Comparison of ENCODE assay signal across 8 mouse cellular contexts in the genomic region with DNA sequence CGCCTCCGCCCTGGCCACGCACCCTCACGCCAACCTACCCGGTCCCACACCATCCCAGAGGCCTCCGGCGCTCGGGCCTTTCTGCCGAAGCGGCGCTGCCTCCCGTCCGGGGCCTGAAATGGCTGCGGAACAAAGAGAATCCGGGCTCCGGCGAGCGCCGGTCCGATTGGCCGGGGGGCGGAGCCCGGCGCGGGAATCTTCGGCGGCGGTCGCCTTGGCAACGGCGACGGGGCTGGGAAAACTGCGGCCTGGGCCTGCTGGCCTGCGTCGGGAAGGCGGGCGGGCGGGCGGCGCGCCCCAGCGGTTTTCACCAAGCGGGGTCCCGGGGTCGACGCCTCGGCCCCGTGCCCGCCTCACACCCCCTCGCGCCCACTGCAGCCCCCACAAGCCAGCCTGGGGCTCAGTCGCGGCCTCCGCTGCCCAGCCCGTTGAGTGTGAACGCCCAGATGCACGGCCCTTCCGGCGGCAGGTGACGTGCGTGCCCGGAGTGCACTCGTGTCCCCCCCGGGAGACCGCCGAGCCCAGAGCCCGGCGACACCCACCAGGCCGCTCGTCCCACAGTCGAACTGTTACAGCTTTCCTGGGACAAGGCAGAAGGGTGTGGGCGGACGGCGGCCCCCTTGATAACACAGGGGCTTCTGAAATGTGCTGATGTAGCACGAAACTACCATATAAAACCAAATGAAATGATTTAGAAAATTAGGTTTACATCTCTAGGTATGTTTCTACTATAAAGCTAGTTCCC. TPM values are rescaled to one million over a fixed set of nuclear protein-coding genes. Genes with fewer than 3 reads are reported as not detected.
DNase-seq lines count a peak whose midpoint lies in the region; ATAC-seq lines count a peak whose summit lies in the region.

A gene (minus strand): TSS at position 172 of the 745 bp plus-strand sequence.

- no peaks in the 10 kb centered on the region for H3K9me3 ChIP-seq in intestine, embryonic 14.5 days (ENCODE audit: control insufficient read depth, low read length)

- WGBS in intestine, embryonic 14.5 days = under 1% methylated on average over 64 of the region's 75 CpGs

- H3K9ac ChIP-seq in intestine, embryonic 14.5 days (ENCODE audit: low read length) = peak within 1 kb of the TSS; percentile 100

- peak within 1 kb of the TSS; percentile 84 for H3K4me3 ChIP-seq in intestine, embryonic 14.5 days (ENCODE audit: low read depth, low read length)

- DNase-seq in adipocyte (ENCODE audit: low spot score) = peak; percentile 82
- peak; percentile 87 for DNase-seq in embryo, embryonic 10 days (ENCODE audit: low spot score)
- peak; percentile 95 for DNase-seq in gastrocnemius, postnatal 14 days
- peak; percentile 94 for DNase-seq in intestine, embryonic 14.5 days (ENCODE audit: low spot score)
- DNase-seq in left cerebral cortex, postnatal 14 days (ENCODE audit: low spot score in 2 of 2) = peak; percentile 91 to 93
- DNase-seq in mesoderm, embryonic 11.5 days (ENCODE audit: low read depth, low spot score) = peak; percentile 95
- peak; percentile 80 to 85 for DNase-seq in right cerebral cortex, postnatal 36 days (ENCODE audit: low spot score in 2 of 2)
- peak; percentile 91 for DNase-seq in yolk sac, embryonic 10.5 days (ENCODE audit: low spot score)

- H3K4me2 ChIP-seq in intestine, embryonic 14.5 days (ENCODE audit: low read length) = peak within 1 kb of the TSS; percentile 93

- H3K36me3 ChIP-seq in intestine, embryonic 14.5 days (ENCODE audit: control insufficient read depth, insufficient read depth, low read length) = peaks cover 5% of the 10 kb centered on the region; the same call in 1 of the 2 replicates

- intact Hi-C loops in gastrocnemius, postnatal 14 days (cut with DNase I; ENCODE audit: low total_unique reads) = no loop called here
- intact Hi-C loops in left cerebral cortex, postnatal 14 days (cut with DNase I) = loop anchor here (5.0 kb wide), 1 partner anchor 34 kb away; no protein-coding TSS in a partner anchor

- peaks cover 10% of the 10 kb centered on the region; the same call in 1 of the 2 replicates for H3K4me1 ChIP-seq in intestine, embryonic 14.5 days (replicated peaks; ENCODE audit: control insufficient read depth, insufficient read depth, low read length)

- peak; percentile 95 for ATAC-seq in intestine, embryonic 14.5 days (replicated peaks; ENCODE audit: low FRiP score, low TSS enrichment, low read depth)

- peak within 1 kb of the TSS; percentile 99 for H3K27ac ChIP-seq in intestine, embryonic 14.5 days (ENCODE audit: low read depth)

- no peaks in the 10 kb centered on the region for H3K27me3 ChIP-seq in intestine, embryonic 14.5 days (replicated peaks; ENCODE audit: control insufficient read depth, insufficient read depth, low read length)

RNA-seq across cellular contexts. Expression of the gene that starts here (rescaled TPM):
- total RNA-seq in gastrocnemius, postnatal 14 days (2021) = 10 to 100 TPM; 46.9 to 47.0 TPM
- 51.1 and 53.1 TPM in 2 replicates for polyA plus RNA-seq in intestine, embryonic 14.5 days (2014; fragmentation: Nextera tagmentation; extraction: Ambion mirVana)
- total RNA-seq in left cerebral cortex, postnatal 14 days (2021) = 10 to 100 TPM; 63.0 to 70.3 TPM

Comparison
In these comparisons a context has a peak if more than half of its experiments do, and no peak if none do; other contexts are left out.
1. Peak in every context shown above with its lines: DNase-seq, ATAC-seq, H3K4me3 ChIP-seq and H3K27ac ChIP-seq.